Mouse (Mus musculus): ENCODE data around the gene Susd6.

- TF ChIP-seq POLR2A (IDR thresholded peaks at IDR 0.05; ENCODE audit: insufficient read depth, low read depth, low read length), result no peak
- no peak for TF ChIP-seq CTCF (IDR thresholded peaks at IDR 0.05; ENCODE audit: insufficient read depth, low read depth, low read length)
Observed at GRCm38 (mm10) chr12:80879267-80879666, 89.0 kb downstream of the Susd6 start.

Data from olfactory bulb, adult 2 months (tissue).